Mouse (Mus musculus) neural tube, embryonic 15.5 days (tissue): Measurements from ENCODE around the gene Vmn1r210. TPM values are rescaled to one million over a fixed set of nuclear protein-coding genes. Genes with fewer than 3 reads are reported as not detected.
A peak's percentile ranks its signal among the peaks of the same experiment; 100 is the strongest.
"Not testable (repeated sequence)": the region's sequence is repeated elsewhere in the genome, so short reads cannot be mapped to it uniquely, and the experiment has no call there.

ENCODE experiments used
- ATAC-seq: fragments of 200-750 bp; cut with Nextera tagmentation; 2 replicates; pipeline ENCODE4 v1.8.0; 2017; ENCODE audit warnings: mild to moderate bottlenecking, moderate TSS enrichment, moderate library complexity; ENCODE audit not compliant: low FRiP score
- H3K27ac ChIP-seq: fragments of 300-500 bp; sonication (generic); replicated peaks from 2 replicates; pipeline ENCODE4 v1.5.1; 2015; ENCODE audit warnings: mild to moderate bottlenecking, inconsistent platforms
- H3K27me3 ChIP-seq: fragments of 300-500 bp; sonication (generic); replicated peaks from 2 replicates; pipeline ENCODE4 v1.6.1; 2015; ENCODE audit warnings: inconsistent platforms
- H3K36me3 ChIP-seq: fragments of 300-500 bp; sonication (generic); 2 replicates; pipeline ENCODE4 v1.6.1; 2015; ENCODE audit warnings: inconsistent platforms
- H3K4me1 ChIP-seq: fragments of 300-500 bp; sonication (generic); 2 replicates; pipeline ENCODE4 v1.6.1; 2015; ENCODE audit warnings: inconsistent platforms
- H3K4me2 ChIP-seq: fragments of 300-500 bp; sonication (generic); 2 replicates; pipeline ENCODE4 v1.6.1; 2015; ENCODE audit warnings: inconsistent platforms, mild to moderate bottlenecking, moderate library complexity
- H3K4me3 ChIP-seq: fragments of 300-500 bp; sonication (generic); replicated peaks from 2 replicates; pipeline ENCODE4 v1.5.1; 2015; ENCODE audit warnings: mild to moderate bottlenecking, inconsistent platforms
- H3K9ac ChIP-seq: fragments of 300-500 bp; sonication (generic); replicated peaks from 2 replicates; pipeline ENCODE4 v1.6.1; 2015; ENCODE audit warnings: mild to moderate bottlenecking, inconsistent platforms
- H3K9me3 ChIP-seq: fragments of 300-500 bp; sonication (generic); replicated peaks from 2 replicates; pipeline ENCODE4 v1.6.1; 2016; ENCODE audit warnings: inconsistent platforms
- WGBS: fragments of 180-500 bp; shearing (Covaris S2); methylation state at CpG from one replicate; pipeline ENCODE4 v1.1.7; 2015; ENCODE audit warnings: mixed read lengths; 5-methylcytosine and 5-hydroxymethylcytosine counted together
- polyA plus RNA-seq: library from polyadenylated mRNA; unstranded; fragments of >200 nt; fragmentation: Nextera tagmentation; extraction: Ambion mirVana; gene quantifications from 2 replicates; pipeline ENCODE4 v1.2.1, GENCODE M21; 2015

Gene Vmn1r210
- polyA plus RNA-seq: not detected in 2 replicates

DNA sequence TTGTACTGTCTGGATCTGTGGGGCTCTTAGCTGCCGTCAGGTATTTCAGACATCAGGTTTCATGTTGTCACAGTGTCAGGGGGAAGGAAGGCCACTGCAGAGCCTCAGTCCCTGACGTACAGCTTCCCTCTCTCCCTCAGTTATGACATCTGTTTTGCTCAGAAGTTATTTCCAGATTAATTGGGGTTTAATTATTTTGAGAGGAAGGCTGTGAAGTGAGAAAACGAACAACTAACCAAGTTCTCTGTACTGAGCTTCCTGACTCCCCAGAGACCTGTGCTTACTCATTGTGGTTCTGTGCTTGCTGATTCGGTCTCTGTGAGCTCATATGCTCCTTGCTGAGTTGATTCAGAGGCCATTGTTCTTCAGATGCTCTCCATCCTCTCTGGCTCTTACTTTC, at the start of gene Vmn1r210:
Gene Vmn1r210 (minus strand): TSS at position 101 of the 400 bp plus-strand sequence.
- ATAC-seq: no peak
- Histone ChIP-seq H3K4me1 (no peaks in the 10 kb centered on the region), H3K9me3 (no peaks in the 10 kb centered on the region), H3K4me3 (no peak within 1 kb of the TSS), H3K27ac (no peak within 1 kb of the TSS), H3K36me3 (no peaks in the 10 kb centered on the region), H3K4me2 (no peak within 1 kb of the TSS), H3K9ac (no peak within 1 kb of the TSS), H3K27me3 (no peaks in the 10 kb centered on the region)
- 72% methylated on average over 4 of the region's 4 CpGs for WGBS

DNA sequence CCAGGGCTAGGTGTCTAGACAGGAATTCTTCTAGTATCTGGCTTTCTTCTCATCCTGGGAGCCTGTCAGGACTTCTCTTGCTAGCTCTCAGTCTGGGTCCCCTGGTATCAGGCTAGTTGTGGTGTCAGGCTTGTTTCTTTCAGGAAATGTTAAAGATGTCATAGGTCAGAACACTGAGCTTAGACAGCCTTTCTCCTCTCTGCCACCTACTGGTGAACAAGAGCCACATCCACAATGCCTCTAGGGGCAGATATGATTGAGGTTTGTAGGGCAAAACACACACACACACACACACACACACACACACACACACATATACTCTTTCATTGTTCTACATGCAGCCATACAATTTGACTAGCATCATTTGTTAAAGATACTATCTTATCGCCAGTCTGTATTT, 48.1 kb upstream of the Vmn1r210 start:
- H3K27me3 ChIP-seq: no peaks in the 10 kb centered on the region
- 92% methylated on average over 1 of the region's 1 CpGs for WGBS

DNA sequence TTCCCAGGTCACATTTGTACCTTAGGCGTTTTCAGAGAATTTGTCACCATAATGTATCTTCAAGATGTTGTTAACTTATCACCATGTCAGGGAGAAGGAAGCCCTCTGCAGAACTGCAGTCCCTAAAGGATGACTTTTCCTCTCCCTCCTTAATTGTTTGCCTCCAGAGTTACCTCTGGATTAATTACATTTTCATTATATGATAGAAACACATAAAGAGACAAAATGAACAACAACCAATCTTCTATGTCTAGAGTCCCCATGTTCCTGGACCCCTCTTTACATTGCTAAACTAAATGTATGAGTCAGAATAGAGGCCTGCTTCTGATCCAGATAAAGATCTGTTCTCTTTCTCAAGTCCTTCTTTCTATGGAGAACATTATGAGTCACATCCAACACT, 26.3 kb upstream of the Vmn1r210 start, which contains the start of gene Vmn1r211:
Gene Vmn1r211 (minus strand): TSS at position 101 of the 400 bp plus-strand sequence.
- Histone ChIP-seq H3K27me3 (no peaks in the 10 kb centered on the region), H3K36me3 (no peaks in the 10 kb centered on the region), H3K27ac (no peak within 1 kb of the TSS), H3K9me3 (no peaks in the 10 kb centered on the region), H3K4me2 (no peak within 1 kb of the TSS), H3K4me1 (no peaks in the 10 kb centered on the region), H3K4me3 (no peak within 1 kb of the TSS), H3K9ac (no peak within 1 kb of the TSS)
- WGBS: 73% methylated on average over 1 of the region's 1 CpGs
- no peak for ATAC-seq

More for the DNA sequence above, 48.1 kb upstream of the Vmn1r210 start:
- Histone ChIP-seq H3K9ac (no peak overlapping the region), H3K4me3 (no peak overlapping the region), H3K36me3 (no peaks in the 10 kb centered on the region), H3K4me2 (no peak overlapping the region), H3K4me1 (no peaks in the 10 kb centered on the region), H3K9me3 (no peaks in the 10 kb centered on the region), H3K27ac (no peak overlapping the region)
- no peak for ATAC-seq

DNA sequence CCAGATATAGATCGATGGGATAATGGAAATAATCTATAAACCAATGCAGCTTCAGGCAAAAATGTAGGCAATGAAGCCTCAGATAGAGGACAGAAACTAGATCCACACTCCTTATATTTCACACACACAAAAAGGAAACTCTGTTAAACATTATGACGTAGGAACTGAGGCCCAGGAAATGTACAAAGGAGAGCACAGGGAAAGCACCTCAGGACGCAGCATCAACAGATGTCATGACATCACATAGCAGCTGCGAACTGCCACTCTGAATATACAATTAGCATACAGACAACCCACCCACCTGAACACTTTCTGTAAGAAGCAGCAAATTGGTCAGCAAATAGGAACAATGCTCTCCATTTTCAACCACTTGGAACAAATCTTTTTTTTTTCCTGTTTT, 23.6 kb upstream of the Vmn1r210 start:
- Histone ChIP-seq H3K36me3 (no peaks in the 10 kb centered on the region), H3K4me2 (no peak overlapping the region), H3K9ac (no peak overlapping the region), H3K4me1 (no peaks in the 10 kb centered on the region), H3K9me3 (no peaks in the 10 kb centered on the region), H3K27ac (no peak overlapping the region), H3K4me3 (no peak overlapping the region), H3K27me3 (no peaks in the 10 kb centered on the region)
- 86% methylated on average over 4 of the region's 4 CpGs for WGBS
- no peak for ATAC-seq

DNA sequence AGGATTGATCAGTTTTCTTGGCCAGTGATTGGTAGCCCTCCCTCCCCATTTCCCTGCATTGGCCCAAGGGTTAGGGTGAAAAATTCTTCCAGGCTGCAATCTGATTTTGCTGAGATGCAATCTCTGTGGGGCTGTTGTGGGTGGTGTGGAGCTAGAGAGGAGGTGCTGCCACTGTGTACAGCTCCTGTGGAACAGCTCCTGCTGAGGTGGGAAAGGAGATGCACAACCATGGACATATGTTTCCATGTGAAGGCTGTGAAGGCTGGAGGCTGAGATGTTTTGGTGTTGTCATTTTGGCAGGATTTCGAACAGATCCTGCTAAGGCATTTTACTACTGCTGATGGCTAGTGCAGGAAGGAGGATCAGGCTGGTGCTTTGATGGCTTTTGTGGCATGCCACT, 15.7 kb upstream of the Vmn1r210 start:
- H3K27me3 ChIP-seq: no peaks in the 10 kb centered on the region

DNA sequence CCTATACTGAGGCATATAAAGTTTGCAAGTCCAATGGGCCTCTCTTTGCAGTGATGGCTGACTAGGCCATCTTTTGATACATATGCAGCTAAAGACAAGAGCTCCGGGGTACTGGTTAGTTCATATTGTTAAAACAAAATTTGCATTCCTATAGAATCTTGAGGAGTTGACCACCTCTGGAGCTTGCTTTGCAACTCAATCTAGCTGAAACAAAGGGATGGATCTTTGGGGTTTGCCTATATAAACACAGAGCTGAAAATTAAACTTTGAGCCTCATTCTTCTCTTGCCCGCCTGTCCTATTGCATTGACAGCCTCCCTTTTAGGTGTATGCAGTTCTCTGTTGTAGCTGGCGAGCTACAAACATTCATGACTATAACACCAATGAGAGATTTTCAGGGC, 13.2 kb upstream of the Vmn1r210 start:
- not testable (repeated sequence) for H3K9me3 ChIP-seq, H3K4me2 ChIP-seq, H3K27ac ChIP-seq, H3K36me3 ChIP-seq, H3K27me3 ChIP-seq, H3K9ac ChIP-seq, ATAC-seq, H3K4me3 ChIP-seq, H3K4me1 ChIP-seq
- WGBS: 60% methylated on average over 3 of the region's 3 CpGs

More for the DNA sequence above, 15.7 kb upstream of the Vmn1r210 start:
- Histone ChIP-seq H3K4me3 (no peak overlapping the region), H3K4me2 (no peak overlapping the region), H3K9ac (no peak overlapping the region), H3K4me1 (no peaks in the 10 kb centered on the region), H3K27ac (no peak overlapping the region), H3K9me3 (no peaks in the 10 kb centered on the region), H3K36me3 (no peaks in the 10 kb centered on the region)
- WGBS: 87% methylated on average over 1 of the region's 1 CpGs
- ATAC-seq: no peak

DNA sequence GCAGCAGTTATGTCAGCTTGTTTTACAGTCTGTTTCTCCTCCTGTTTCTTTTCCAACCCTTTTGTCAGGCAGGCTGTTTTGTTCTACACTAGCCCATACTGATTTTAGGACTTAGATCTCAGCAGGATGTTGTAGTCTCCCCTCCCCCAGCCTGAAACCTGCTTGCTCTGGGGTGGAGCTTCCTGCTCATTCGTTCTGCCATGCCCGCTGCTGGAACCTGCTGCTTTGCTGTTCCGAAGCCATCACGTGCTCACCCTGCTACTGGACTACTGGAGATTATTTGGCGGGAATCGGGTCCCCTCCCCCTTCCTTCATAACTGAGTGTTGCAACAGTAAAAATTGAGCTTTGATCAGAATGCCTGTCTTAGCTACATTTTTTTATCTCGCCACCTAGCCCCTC, 1.8 kb downstream of the Vmn1r210 start:
- H3K4me3 ChIP-seq, ATAC-seq, H3K36me3 ChIP-seq, H3K27me3 ChIP-seq, H3K9ac ChIP-seq, H3K27ac ChIP-seq, H3K9me3 ChIP-seq, H3K4me1 ChIP-seq: not testable (repeated sequence)
- H3K4me2 ChIP-seq: peak overlapping the region; percentile 28
- WGBS: 29% methylated on average over 7 of the region's 7 CpGs

DNA sequence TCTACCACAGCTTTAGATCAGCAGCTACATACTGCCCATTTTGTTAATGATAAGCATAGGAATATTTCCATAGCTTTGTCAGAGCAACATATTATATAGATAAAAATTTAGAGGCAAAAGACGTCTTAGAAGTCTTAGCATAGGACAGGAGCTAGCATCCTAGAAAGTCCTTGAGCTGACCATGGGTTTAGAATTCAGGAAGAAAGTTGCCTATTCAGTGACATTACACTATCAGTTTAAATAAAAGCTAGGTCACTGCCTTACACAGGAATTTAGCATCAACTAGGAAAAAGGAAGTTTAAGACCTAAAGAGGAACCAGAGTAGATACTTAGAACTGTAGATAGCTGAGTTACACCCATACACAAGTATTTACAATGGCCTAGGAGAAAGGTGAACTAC, 9.5 kb downstream of the Vmn1r210 start:
- not testable (repeated sequence) for H3K27ac ChIP-seq, H3K4me1 ChIP-seq, H3K9ac ChIP-seq, H3K4me2 ChIP-seq, H3K4me3 ChIP-seq, H3K36me3 ChIP-seq, H3K27me3 ChIP-seq, ATAC-seq, H3K9me3 ChIP-seq
- WGBS: 91% methylated on average over 1 of the region's 1 CpGs

DNA sequence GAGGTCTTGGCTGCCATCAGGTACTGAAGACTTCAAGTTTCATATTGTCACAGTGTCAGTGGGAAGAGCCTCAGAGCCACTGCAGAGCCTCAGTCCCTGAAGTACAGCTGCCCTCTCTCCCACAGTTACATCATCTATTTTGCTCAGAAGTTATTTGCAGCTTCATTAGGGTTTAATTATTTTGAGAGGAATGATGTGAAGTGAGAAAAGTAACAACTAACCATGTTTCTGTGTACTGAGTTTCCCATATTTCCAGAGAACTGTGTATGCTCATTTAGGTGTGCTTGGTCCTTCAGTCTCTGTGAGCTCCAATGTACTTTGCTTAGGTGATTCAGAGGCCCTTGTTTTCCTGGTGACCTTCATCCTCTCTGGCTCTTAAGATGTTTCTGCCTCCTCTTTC, 21.6 kb downstream of the Vmn1r210 start, which contains the start of gene Vmn1r209:
Gene Vmn1r209 (minus strand): TSS at position 101 of the 400 bp plus-strand sequence.
- H3K27ac ChIP-seq, H3K27me3 ChIP-seq, H3K9me3 ChIP-seq, H3K4me3 ChIP-seq, H3K9ac ChIP-seq, ATAC-seq, H3K4me2 ChIP-seq, H3K4me1 ChIP-seq, H3K36me3 ChIP-seq: not testable (repeated sequence)

DNA sequence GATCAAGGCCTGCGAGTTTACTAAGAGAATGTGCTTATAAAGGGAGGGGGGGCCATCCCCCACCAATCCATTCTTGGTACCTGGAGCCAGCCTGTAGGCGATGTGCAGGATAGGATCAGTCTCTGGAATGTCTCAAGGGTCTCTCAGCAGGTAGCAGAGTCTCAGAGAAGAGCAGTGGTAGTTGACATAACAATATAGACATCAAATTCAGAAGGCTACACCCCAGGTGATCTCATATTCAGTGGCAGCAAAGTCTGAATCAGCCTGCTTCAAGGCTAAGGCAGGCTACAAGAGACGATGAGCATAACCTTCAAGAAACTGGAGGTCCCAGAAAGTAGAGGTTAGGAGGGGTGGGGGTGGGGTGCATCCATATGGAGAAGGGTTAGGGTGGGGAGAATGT, 43.1 kb downstream of the Vmn1r210 start:
- not testable (repeated sequence) for H3K27ac ChIP-seq, H3K4me1 ChIP-seq, H3K36me3 ChIP-seq, H3K9me3 ChIP-seq, H3K4me2 ChIP-seq, H3K27me3 ChIP-seq, H3K9ac ChIP-seq, ATAC-seq, H3K4me3 ChIP-seq
- 86% methylated on average over 3 of the region's 3 CpGs for WGBS

DNA sequence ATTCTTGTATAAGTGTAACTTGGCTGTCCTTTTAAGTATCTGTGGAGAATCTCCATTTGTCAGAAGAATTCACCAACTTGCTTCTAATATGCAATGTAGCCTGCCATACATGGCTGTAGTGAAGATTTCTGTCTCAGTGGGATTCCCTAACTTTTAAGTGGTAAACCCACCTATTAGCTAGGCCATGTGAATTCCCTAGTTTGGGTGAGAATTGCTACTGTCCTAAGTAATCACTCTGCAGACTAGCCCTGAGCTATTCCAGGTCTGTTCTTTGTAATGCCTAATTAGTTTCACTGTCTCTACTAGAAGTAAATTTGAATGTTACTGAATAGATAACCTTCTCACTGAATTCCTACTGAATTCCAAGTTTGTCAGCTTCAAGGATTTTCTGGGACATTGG, 47.0 kb downstream of the Vmn1r210 start:
- not testable (repeated sequence) for ATAC-seq, H3K36me3 ChIP-seq, H3K9ac ChIP-seq, H3K9me3 ChIP-seq, H3K27ac ChIP-seq, H3K4me2 ChIP-seq, H3K4me1 ChIP-seq, H3K27me3 ChIP-seq, H3K4me3 ChIP-seq

DNA sequence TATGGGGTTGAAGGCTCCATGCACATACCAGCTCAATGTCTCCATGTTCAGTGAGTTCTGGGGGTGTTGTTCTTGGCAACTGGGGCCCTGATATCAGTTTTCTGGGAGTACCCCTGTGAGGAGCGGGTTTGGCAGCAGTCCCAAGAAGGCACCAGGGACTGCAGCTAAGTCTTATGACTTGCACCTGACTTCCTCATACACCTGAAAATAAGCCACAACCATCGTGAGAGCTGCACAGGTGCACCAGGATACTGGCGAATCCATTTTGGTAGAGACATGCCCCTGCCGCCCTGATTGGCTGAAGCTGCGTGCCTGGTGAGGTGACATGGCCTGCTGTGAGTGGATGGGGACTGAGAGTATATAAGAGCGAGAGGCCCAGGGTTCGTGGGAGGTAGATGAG, 53.8 kb downstream of the Vmn1r210 start, which contains the start of gene Vmn1r208:
Gene Vmn1r208 (minus strand): TSS at position 101 of the 400 bp plus-strand sequence.
- not testable (repeated sequence) for H3K36me3 ChIP-seq, H3K9ac ChIP-seq, H3K27me3 ChIP-seq, H3K27ac ChIP-seq, H3K9me3 ChIP-seq, H3K4me2 ChIP-seq, ATAC-seq, H3K4me1 ChIP-seq, H3K4me3 ChIP-seq
- WGBS: no CpG with 5 or more reads among the region's 7 CpGs
